In genomic region chr14:92622953-92623352, GRCm38 (mm10) we compare ENCODE assay signal across 26 mouse cellular contexts.
DNase-seq lines count a peak whose midpoint lies in the region; ATAC-seq and TF ChIP-seq lines count a peak whose summit lies in the region.
"Had no signal": no experiment of that assay in that cellular context is flagged by ENCODE, and none has a peak within 500 bp of the region (broad histone marks: within the 10 kb centered on the region; RNA-seq: fewer than 3 reads in every experiment).

No protein-coding gene starts in this region.

- no peaks in the 10 kb centered on the region for H3K4me1 ChIP-seq in ES-Bruce4 (ENCODE audit: control insufficient read depth, insufficient read depth, low read length)
- H3K4me1 ChIP-seq in ES-E14 (ENCODE audit: control insufficient read depth in 2 of 2, insufficient read depth in 2 of 2, low read length in 2 of 2, poor library complexity in 1 of 2), result peaks cover 0 to 2% of the 10 kb centered on the region in 2 experiments; a peak in 1 of 4 replicates
- H3K4me1 ChIP-seq: embryonic facial prominence, embryonic 13.5 days; embryonic facial prominence, embryonic 15.5 days; forebrain, embryonic 10.5 days; forebrain, embryonic 12.5 days had no signal

- H3K4me3 ChIP-seq in ES-Bruce4 (ENCODE audit: low read depth, low read length), result no peak overlapping the region
- H3K4me3 ChIP-seq in ES-E14 (ENCODE audit: insufficient read depth in 1 of 2, low read depth in 1 of 2, low read length in 2 of 2, poor library complexity in 1 of 2, severe bottlenecking in 1 of 2), result no peak overlapping the region
- H3K4me3 ChIP-seq: embryonic facial prominence, embryonic 13.5 days; embryonic facial prominence, embryonic 15.5 days; erythroblast, embryonic 14.5 days; forebrain, embryonic 10.5 days; forebrain, embryonic 12.5 days had no signal

- TF ChIP-seq CTCF in ES-Bruce4 (IDR thresholded peaks at IDR 0.05; ENCODE audit: low read depth, low read length), result no peak

- no peak overlapping the region for H3K9ac ChIP-seq in ES-Bruce4 (ENCODE audit: low read depth, poor library complexity, severe bottlenecking)
- H3K9ac ChIP-seq in ES-E14 (ENCODE audit: insufficient read depth, low read depth, low read length, poor library complexity, severe bottlenecking), result no peak overlapping the region
- H3K9ac ChIP-seq: embryonic facial prominence, embryonic 13.5 days; embryonic facial prominence, embryonic 15.5 days; forebrain, embryonic 12.5 days had no signal

- TF ChIP-seq POLR2A in ES-Bruce4 (IDR thresholded peaks at IDR 0.05; ENCODE audit: insufficient read depth, low read length), result no peak

- no peaks in the 10 kb centered on the region for H3K36me3 ChIP-seq in ES-Bruce4 (ENCODE audit: control insufficient read depth, insufficient read depth, low read length, poor library complexity, severe bottlenecking)
- H3K36me3 ChIP-seq in ES-E14 (ENCODE audit: control insufficient read depth, insufficient read depth, low read length, poor library complexity, severe bottlenecking), result no peaks in the 10 kb centered on the region
- H3K36me3 ChIP-seq: embryonic facial prominence, embryonic 13.5 days; embryonic facial prominence, embryonic 15.5 days; forebrain, embryonic 10.5 days; forebrain, embryonic 12.5 days had no signal

- in situ Hi-C loops in ES-E14 (cut with MboI; ENCODE audit: low sequenced_read_pairs in 2 of 2, unreplicated experiment in 2 of 2), result no loop called here

- H3K9me3 ChIP-seq in ES-Bruce4 (replicated peaks; ENCODE audit: control insufficient read depth, insufficient read depth, low read length, poor library complexity, severe bottlenecking) (no peaks in the 10 kb centered on the region), ES-E14 (ENCODE audit: control insufficient read depth, insufficient read depth, low read depth, low read length) (no peaks in the 10 kb centered on the region)
- H3K9me3 ChIP-seq: embryonic facial prominence, embryonic 13.5 days; embryonic facial prominence, embryonic 15.5 days; forebrain, embryonic 10.5 days; forebrain, embryonic 12.5 days had no signal

- DNase-seq in ES-E14 (ENCODE audit: low read depth, low spot score) (peak; percentile 33), WW6 (ENCODE audit: low read depth, low spot score) (peak; percentile 18)
- DNase-seq in right cerebral cortex, postnatal 4 days, result no peak
- DNase-seq in spleen, postnatal 36 days (ENCODE audit: low spot score in 2 of 2), result no peak
- DNase-seq: adrenal gland, adult 8-10 months; adrenal gland, postnatal 14 days; adrenal gland, postnatal 36 days; B cell, adult 2 months; cerebellum, adult 11-12 months; cerebellum, adult 2 months; cerebellum, adult 9-10 months; cerebellum, postnatal 10 days; cerebellum, postnatal 36 days; embryo, embryonic 11 days had no signal

- no peaks in the 10 kb centered on the region for H3K27me3 ChIP-seq in ES-Bruce4 (ENCODE audit: control insufficient read depth, insufficient read depth, low read length, poor library complexity, severe bottlenecking)
- H3K27me3 ChIP-seq: CH12.LX; embryonic facial prominence, embryonic 13.5 days; embryonic facial prominence, embryonic 15.5 days; forebrain, embryonic 12.5 days had no signal

- 0 out of 2 replicates have a peak, but pooled peaks have one; percentile 25 for TF ChIP-seq EP300 in ES-Bruce4 (IDR thresholded peaks at IDR 0.05; ENCODE audit: insufficient read depth, low read depth, low read length)

- no peak for ATAC-seq in frontal cortex, adult (ENCODE audit: low TSS enrichment)
- ATAC-seq: activated CD4-positive, CD25-positive, alpha-beta regulatory T cell, adult 4 months; CD4-positive, CD25-positive, alpha-beta regulatory T cell, adult 4 months; forebrain, embryonic 14.5 days; forebrain, embryonic 16.5 days had no signal

- H3K27ac ChIP-seq in ES-Bruce4 (ENCODE audit: insufficient read depth, low read length) (no peak overlapping the region), ES-E14 (ENCODE audit: insufficient read depth, low read depth, low read length, poor library complexity, severe bottlenecking) (no peak overlapping the region)
- H3K27ac ChIP-seq: embryonic facial prominence, embryonic 13.5 days; embryonic facial prominence, embryonic 15.5 days; forebrain, embryonic 10.5 days; forebrain, embryonic 12.5 days had no signal

TF ChIP-seq in ES-E14, 5 proteins besides CTCF, POLR2A, EP300 and RAD21:
- no peak for TF ChIP-seq ZNF384 (IDR thresholded peaks at IDR 0.05; ENCODE audit: low read depth, low read length)
- TF ChIP-seq ZC3H11A (IDR thresholded peaks at IDR 0.05; ENCODE audit: borderline replicate concordance, low read depth, low read length), result 0 out of 2 replicates have a peak, but pooled peaks have one; percentile 2

Comparison
In these comparisons a context has a peak if more than half of its experiments do, and no peak if none do; other contexts are left out.
1. DNase-seq: peak in ES-E14 (single experiment) and WW6 (single experiment); none in right cerebral cortex, postnatal 4 days (single experiment) and spleen, postnatal 36 days (0 of 2).